Mouse (Mus musculus) cerebellum, postnatal 10 days (tissue): ENCODE measurements around the gene Aqp2.

Source experiments
- DNase-seq, 2 experiments: peaks; one replicate each; pipeline ENCODE4 v3.0.0; 2021; ENCODE audit warnings: mixed read lengths in 2 of 2

Aqp2 gene

DNA sequence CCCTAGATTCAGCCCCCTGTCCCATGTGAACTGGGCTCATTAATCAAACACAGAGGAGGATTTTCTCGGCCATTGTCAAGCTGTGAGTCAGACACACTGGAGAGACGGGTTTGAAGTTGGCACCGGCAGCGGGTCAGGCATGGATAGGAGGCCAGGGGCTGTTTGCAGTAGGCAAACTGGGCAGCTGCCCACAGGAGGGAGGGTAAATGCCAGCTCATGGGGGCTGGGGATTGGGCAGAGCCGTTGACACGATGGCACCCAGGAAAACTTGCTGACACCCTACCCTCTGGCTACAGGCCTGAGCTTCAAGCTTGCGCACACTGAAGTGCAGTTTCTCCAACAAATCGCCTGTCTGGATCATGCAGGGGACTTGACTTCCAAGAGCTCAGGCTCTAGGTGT, 13.3 kb downstream of the Aqp2 start:
- peak in 1 of 2 experiments; percentile 58 for DNase-seq

DNA sequence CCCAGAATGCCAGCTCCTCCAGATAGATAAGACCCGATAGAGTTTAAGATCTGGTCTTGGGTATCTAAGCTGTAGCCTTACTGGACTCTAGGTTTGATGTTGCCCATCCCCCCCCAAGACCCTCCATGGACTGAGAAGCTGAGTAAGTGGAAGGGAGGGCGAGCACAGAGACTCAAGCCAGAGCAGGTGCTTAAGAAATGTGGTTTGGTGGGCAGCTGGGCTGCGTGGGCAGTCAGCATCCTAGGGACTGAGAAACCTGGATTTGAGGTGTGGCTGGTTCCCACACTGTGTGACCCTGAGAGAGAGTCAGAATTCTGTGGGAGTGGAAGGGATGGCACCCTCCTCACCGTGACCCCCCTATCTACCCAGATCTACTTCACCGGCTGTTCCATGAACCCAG, 14.0 kb downstream of the Aqp2 start:
- peak in 1 of 2 experiments; percentile 6 for DNase-seq

- DNase-seq: no peak
Observed at GRCm38 (mm10) chr15:99594951-99595350, 16.1 kb downstream of the Aqp2 start.

- peak; percentile 96 to 97 for DNase-seq
Observed at GRCm38 (mm10) chr15:99596056-99596687, 17.3 kb downstream of the Aqp2 start.

GRCm38 (mm10) chr15:99596841-99597240, 18.0 kb downstream of the Aqp2 start:
- DNase-seq: no peak

DNA sequence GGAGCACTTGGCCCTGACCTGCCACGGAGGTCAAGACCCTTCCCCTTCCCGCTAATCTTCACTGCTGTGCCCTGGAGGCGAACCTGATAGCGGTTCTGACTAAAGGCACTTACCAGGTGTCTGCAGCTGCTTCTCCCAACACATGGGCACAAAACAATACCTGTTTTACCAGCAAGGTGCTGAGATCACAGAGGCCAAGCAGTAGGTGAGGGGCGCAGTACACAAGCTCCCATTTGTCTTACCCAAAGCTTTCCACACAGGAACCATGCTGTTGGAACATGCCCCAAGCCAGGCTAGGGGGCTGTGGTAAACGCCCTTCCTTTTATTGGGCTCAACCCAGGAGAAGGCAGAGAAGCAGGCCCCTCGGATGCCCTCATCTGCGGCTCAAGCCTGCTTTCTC, 18.7 kb downstream of the Aqp2 start:
- peak in 1 of 2 experiments; percentile 3 for DNase-seq

GRCm38 (mm10) chr15:99599245-99600070, 20.6 kb downstream of the Aqp2 start:
- peak; percentile 75 to 81 for DNase-seq

DNA sequence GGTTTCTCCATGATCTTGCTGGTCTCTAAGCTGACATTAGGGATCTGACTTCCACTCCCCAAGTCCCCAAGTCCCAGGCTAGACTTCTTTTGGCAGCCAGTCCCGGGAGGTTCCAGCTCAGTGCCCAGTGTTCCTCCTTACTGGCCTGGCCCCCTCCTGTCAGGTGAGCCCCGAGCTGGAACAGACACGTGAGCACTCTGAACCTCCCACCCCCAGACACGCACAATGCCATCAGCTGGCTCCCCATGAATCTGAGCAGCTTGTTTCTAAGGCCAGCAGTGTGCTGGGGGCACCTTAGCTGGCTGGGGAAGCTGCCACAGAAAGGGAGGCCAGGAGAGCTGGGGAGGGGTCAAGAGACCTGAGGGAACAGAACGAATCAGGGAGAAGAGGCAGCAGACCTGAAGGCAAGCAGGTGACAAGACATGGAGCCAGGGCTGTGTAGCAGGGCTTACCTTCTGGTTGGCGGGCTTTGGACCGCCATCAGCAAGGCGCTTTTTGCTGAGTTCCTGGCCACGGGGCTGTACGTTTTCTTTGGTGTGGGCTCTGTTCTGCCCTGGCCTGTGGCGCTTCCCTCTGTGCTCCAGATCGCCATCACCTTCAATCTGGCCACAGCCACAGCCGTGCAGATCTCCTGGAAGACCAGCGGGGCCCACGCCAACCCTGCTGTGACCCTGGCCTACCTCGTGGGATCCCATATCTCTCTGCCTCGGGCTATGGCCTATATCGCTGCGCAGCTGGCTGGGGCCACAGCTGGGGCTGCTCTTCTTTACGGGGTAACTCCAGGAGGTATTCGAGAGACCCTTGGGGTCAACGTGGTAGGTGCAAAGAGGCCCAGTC, 22.3 kb downstream of the Aqp2 start, which contains the start of gene Aqp6:
Aqp6 (plus strand) TSS at position 415 of the 837 bp plus-strand sequence.
- DNase-seq: peak; percentile 60 to 69

DNA sequence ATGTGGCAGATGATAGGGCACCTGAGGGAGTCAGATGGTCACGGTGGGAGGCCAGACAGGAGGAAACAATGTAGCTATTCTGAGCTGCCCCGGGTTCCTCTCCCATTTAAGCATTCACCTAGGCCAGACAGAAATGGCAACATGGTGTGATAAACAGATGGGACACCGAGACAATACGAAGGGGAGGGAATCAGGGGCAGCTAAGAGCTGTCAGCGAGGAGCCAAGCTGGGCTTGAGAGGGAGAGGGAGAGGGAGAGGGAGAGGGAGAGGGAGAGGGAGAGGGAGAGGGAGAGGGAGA, 22.9 kb downstream of the Aqp2 start:
- peak in 1 of 2 experiments; percentile 65 for DNase-seq

- peak; percentile 55 to 66 for DNase-seq
Observed at GRCm38 (mm10) chr15:99602206-99602820, 23.5 kb downstream of the Aqp2 start.

- peak in 1 of 2 experiments; percentile 16 for DNase-seq
Observed at GRCm38 (mm10) chr15:99603216-99603615, 24.4 kb downstream of the Aqp2 start.

DNA sequence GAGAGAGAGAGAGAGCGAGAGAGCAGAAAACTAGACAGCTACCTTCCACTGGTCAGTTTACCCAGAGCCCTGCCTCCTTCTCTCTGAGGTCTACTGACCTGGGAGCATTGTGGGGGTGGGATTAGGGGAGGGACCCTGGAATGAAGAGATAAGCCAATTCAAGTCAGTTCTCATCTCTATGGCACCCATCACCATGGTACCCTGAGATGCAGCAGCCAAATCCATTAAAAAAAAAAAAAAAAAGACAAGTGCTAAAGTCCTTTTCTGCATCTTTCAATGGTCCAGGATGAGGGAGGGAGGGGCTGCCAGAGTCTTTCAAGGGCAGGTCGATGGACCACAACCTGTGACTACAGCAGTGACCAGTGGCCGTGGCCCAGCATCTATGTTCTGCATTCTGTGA, 26.7 kb downstream of the Aqp2 start:
- DNase-seq: no peak

DNA sequence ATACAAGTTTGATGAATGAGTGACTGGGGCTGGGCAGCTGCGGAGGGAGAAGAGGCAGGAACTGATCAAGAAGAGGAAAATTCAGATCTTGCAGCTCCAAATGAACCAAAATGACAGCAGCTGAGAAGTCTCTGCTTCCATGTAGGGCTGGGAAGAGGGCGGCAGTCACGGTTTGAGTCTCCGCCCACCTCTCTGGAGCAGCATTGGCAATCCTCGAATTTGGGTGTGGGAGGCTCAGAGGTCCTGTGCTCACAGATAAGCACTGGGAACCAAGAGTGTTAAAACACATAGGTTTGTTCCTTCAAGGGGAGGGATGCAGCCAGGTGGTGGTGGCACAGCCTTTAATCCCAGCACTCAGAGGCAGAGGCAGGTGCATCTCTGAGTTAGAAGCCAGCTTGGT, 27.7 kb downstream of the Aqp2 start:
- peak in 1 of 2 experiments; percentile 38 for DNase-seq

- DNase-seq: peak; percentile 73 to 74
Observed at GRCm38 (mm10) chr15:99607388-99608113, 28.7 kb downstream of the Aqp2 start.

GRCm38 (mm10) chr15:99608382-99609125, 29.7 kb downstream of the Aqp2 start:
- peak; percentile 50 to 55 for DNase-seq

DNA sequence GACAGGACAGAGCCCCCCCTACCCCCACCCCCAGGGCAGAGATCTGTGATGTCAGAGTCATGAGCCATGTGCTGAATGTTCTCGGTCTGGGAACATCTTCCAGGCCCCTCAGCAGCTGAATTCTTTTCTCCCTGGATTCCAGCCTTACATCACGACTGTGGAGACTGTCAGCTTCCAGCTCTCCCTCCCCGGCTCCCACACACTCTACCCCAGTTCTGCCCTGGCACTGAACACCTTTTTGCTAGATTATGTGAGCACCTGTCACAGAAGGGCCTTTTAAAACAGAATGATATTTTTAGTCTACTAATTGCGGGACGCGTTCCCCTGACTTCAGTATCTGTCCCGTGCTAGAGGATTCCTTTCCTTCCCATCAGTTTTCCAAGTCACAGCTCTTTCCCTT, 32.7 kb downstream of the Aqp2 start:
- no peak for DNase-seq

- peak; percentile 50 to 54 for DNase-seq
Observed at GRCm38 (mm10) chr15:99614273-99614672, 35.4 kb downstream of the Aqp2 start.

DNA sequence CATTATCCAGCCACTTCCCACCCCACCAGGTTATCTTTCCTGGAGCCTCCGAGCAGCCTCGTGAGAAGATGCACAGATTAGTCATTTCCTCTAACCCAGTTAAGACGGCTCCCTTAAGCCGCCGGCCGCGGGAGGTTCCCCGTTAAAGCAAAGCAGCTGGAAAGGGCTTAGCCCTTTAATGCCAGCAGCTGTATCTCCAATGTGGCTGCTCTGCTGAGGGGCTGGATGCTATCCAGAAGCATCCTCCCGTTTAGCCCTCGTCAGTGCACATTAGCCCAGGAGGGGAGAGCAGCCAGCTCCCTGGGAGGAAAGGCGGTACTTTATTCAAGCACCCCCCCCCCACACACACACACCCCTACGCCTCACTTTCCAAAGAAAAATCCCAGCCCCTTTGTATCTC, 35.9 kb downstream of the Aqp2 start:
- DNase-seq: peak; percentile 62 to 73

DNA sequence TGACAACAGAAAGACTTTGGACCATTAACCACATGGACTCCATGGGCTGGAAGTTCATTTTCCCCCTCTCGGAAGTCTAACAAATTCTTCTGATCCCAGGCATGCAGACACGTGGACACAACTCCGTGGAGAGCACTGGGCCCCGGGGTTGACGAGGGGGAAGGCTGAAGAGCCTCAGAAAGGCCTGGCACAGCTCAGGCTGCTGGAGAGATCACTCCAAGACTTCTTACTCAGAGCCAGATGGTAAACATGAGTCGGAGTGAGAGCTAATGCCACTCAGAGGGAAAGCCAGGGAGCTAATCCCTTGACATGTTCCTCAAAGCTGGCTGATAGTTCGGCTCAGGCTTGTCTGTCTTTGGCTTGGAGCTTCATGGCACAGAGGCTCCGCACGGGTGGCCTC, 36.4 kb downstream of the Aqp2 start:
- peak; percentile 41 to 58 for DNase-seq

DNA sequence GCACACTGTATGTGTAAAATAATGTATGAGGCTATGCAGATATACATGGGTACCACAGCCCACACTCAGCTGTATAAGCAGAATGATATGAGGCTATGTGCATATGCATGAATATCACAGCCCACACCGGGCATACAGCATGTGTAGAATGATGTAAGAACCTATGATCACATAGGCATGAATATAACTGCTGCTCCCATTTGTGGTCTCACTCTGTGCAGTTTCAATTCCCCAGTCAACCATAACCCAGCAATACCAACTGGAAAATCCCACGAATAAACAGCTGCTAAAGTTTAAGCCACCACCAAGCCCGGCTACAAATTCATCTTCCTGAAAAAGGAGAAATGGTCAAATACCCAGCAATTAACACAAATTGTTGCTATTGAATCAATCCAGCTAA, 39.7 kb downstream of the Aqp2 start:
- no peak for DNase-seq

DNA sequence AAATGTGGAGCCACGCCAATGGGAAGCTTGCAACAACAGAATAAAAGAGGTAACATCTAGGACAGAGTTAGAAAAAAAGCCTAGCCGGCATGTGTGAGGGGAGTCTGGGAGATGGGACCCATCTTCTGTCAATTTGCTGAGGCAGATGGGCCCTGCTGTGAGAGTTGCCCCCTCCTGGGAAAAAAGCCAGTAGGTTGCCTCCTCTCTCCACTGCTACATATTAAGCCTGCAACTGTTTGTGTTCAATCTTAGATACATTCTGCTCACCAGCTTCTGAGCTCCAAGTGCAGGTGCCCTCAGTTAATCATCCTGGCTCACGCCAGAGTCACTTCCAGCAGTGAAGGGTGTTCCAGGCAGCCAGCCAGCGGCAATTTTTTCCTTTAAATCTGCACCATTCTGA, 41.0 kb downstream of the Aqp2 start:
- peak; percentile 65 to 71 for DNase-seq
